Mouse (Mus musculus) forebrain, postnatal 0 days (tissue): ENCODE measurements around the gene F13a1. TPM values are rescaled to one million over a fixed set of nuclear protein-coding genes. Genes with fewer than 3 reads are reported as not detected.

Experiments used
- ATAC-seq: fragments of 200-750 bp; cut with Nextera tagmentation; 2 replicates; pipeline ENCODE4 v1.8.0; 2017; ENCODE audit warnings: mild to moderate bottlenecking, moderate library complexity
- DNase-seq: peaks from one replicate; pipeline ENCODE4 v3.0.0-alpha.2; 2015
- H3K27ac ChIP-seq: fragments of 300-500 bp; sonication (generic); 2 replicates; pipeline ENCODE4 v1.5.1; 2014; ENCODE audit warnings: low read depth, mild to moderate bottlenecking, antibody characterized with exemption, low read length, moderate library complexity, mixed read lengths
- H3K27me3 ChIP-seq: fragments of 300-500 bp; sonication (generic); 2 replicates; pipeline ENCODE4 v1.6.1; 2014; ENCODE audit warnings: mild to moderate bottlenecking, low read length, mixed read lengths; ENCODE audit not compliant: insufficient read depth
- H3K36me3 ChIP-seq: fragments of 300-500 bp; sonication (generic); 2 replicates; pipeline ENCODE4 v1.6.1; 2014; ENCODE audit warnings: mild to moderate bottlenecking, moderate library complexity; ENCODE audit not compliant: insufficient read depth
- H3K4me1 ChIP-seq: fragments of 300-500 bp; sonication (generic); 2 replicates; pipeline ENCODE4 v1.6.1; 2014; ENCODE audit warnings: antibody characterized with exemption; ENCODE audit not compliant: insufficient read depth
- H3K4me2 ChIP-seq: fragments of 300-500 bp; sonication (generic); 2 replicates; pipeline ENCODE4 v1.6.1; 2014; ENCODE audit warnings: low read depth, mild to moderate bottlenecking, moderate library complexity
- H3K4me3 ChIP-seq: fragments of 300-500 bp; sonication (generic); 2 replicates; pipeline ENCODE4 v1.5.1; 2014; ENCODE audit warnings: low read depth, low read length, mixed read lengths
- H3K9ac ChIP-seq: fragments of 300-500 bp; sonication (generic); 2 replicates; pipeline ENCODE4 v1.6.1; 2014; ENCODE audit warnings: mild to moderate bottlenecking
- H3K9me3 ChIP-seq: fragments of 300-500 bp; sonication (generic); 2 replicates; pipeline ENCODE4 v1.6.1; 2016; ENCODE audit warnings: low read length
- CTCF ChIP-seq: sonication (generic); IDR thresholded peaks from 2 replicates; pipeline ENCODE4 v1.5.1; 2016; ENCODE audit warnings: antibody characterized with exemption, control low read depth, low read depth
- WGBS: fragments of 180-500 bp; shearing (Covaris S2); extraction: QIAGEN DNeasy Blood & Tissue Kit; methylation state at CpG from one replicate; pipeline ENCODE4 v1.1.7; 2014; 5-methylcytosine and 5-hydroxymethylcytosine counted together
- polyA plus RNA-seq: library from polyadenylated mRNA; unstranded; fragments of >200 nt; fragmentation: Nextera tagmentation; extraction: Ambion mirVana; gene quantifications from 2 replicates; pipeline ENCODE4 v1.2.1, GENCODE M21; 2015
- total RNA-seq: library from RNA; depleted of rRNA; stranded (reverse); fragments of >200 nt; gene quantifications from 2 replicates; pipeline ENCODE4 v1.2.3, GENCODE M21; 2014

Gene F13a1
- total and polyA plus RNA-seq, 2 experiments from 2014 or later = 11.5 to 25.2 TPM

GRCm38 (mm10) chr13:37056662-37057061 is 6.6 kb upstream of the F13a1 start:
- no peaks in the 10 kb centered on the region for H3K36me3 ChIP-seq
- no peak overlapping the region for H3K27ac ChIP-seq
- no peak for TF ChIP-seq CTCF
- no peak for DNase-seq
- H3K4me3 ChIP-seq = no peak overlapping the region
- ATAC-seq = no peak
- WGBS = 89% methylated on average over 7 of the region's 7 CpGs
- H3K9me3 ChIP-seq = no peaks in the 10 kb centered on the region
- no peaks in the 10 kb centered on the region for H3K27me3 ChIP-seq
- H3K9ac ChIP-seq = no peak overlapping the region
- no peaks in the 10 kb centered on the region for H3K4me1 ChIP-seq
- H3K4me2 ChIP-seq = no peak overlapping the region

- DNase-seq (no peak), ATAC-seq (no peak)
- H3K4me3 ChIP-seq = no peak overlapping the region
- no peaks in the 10 kb centered on the region for H3K36me3 ChIP-seq
- no peaks in the 10 kb centered on the region for H3K4me1 ChIP-seq
- no peak overlapping the region for H3K9ac ChIP-seq
- WGBS = 76% methylated on average over 2 of the region's 2 CpGs
- no peak overlapping the region for H3K27ac ChIP-seq
- H3K4me2 ChIP-seq = no peak overlapping the region
- no peaks in the 10 kb centered on the region for H3K27me3 ChIP-seq
- no peaks in the 10 kb centered on the region for H3K9me3 ChIP-seq
- TF ChIP-seq CTCF = no peak
These were observed 413 bp downstream of the F13a1 start for GRCm38 (mm10) chr13:37049631-37050030.

DNA sequence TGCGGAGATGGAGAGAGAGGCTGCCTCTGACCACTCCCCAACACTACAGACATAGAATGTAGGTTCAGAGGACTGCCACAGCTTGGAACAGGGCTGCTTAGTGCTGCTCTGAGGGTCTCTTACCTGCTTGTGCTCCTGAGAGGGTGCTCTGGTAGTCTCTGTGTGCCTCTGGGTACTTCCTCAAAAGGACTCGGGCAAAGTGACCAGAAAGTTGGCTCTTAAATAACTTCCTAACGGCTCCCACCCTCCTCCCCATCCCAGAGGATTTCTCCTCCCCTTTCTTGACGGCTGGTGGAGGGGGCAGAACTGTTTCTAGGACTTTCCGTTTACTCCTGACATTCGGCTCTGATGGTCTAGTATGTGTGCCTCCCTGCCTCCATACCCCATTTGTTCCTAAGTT is 1.0 kb downstream of the F13a1 start:
- TF ChIP-seq CTCF = no peak
- no peak for ATAC-seq

GRCm38 (mm10) chr13:37045005-37045404 is 5.0 kb downstream of the F13a1 start:
- DNase-seq (no peak), ATAC-seq (no peak)
- H3K4me3 ChIP-seq = no peak overlapping the region
- H3K4me2 ChIP-seq = no peak overlapping the region
- no peaks in the 10 kb centered on the region for H3K36me3 ChIP-seq
- H3K27me3 ChIP-seq = no peaks in the 10 kb centered on the region
- WGBS = 86% methylated on average over 3 of the region's 3 CpGs
- no peaks in the 10 kb centered on the region for H3K9me3 ChIP-seq
- TF ChIP-seq CTCF = peak; percentile 37
- no peak overlapping the region for H3K9ac ChIP-seq
- no peak overlapping the region for H3K27ac ChIP-seq
- no peaks in the 10 kb centered on the region for H3K4me1 ChIP-seq

More for the DNA sequence above, 1.0 kb downstream of the F13a1 start:
- Histone ChIP-seq H3K27ac (no peak overlapping the region), H3K4me1 (no peaks in the 10 kb centered on the region), H3K4me2 (no peak overlapping the region), H3K9me3 (no peaks in the 10 kb centered on the region), H3K27me3 (no peaks in the 10 kb centered on the region), H3K4me3 (no peak overlapping the region), H3K36me3 (no peaks in the 10 kb centered on the region), H3K9ac (no peak overlapping the region)
- DNase-seq = no peak
- WGBS = 85% methylated on average over 6 of the region's 6 CpGs

GRCm38 (mm10) chr13:37034745-37035144 is 15.3 kb downstream of the F13a1 start:
- no peaks in the 10 kb centered on the region for H3K36me3 ChIP-seq
- ATAC-seq = no peak

GRCm38 (mm10) chr13:37025996-37026579 is 24.0 kb downstream of the F13a1 start:
- Histone ChIP-seq H3K9ac (no peak overlapping the region), H3K36me3 (no peaks in the 10 kb centered on the region), H3K27me3 (no peaks in the 10 kb centered on the region), H3K27ac (no peak overlapping the region), H3K9me3 (0 out of 2 replicates have a peak, but pooled peaks cover 5% of the 10 kb centered on the region), H3K4me3 (no peak overlapping the region), H3K4me2 (no peak overlapping the region), H3K4me1 (no peaks in the 10 kb centered on the region)
- DNase-seq = no peak
- TF ChIP-seq CTCF = no peak
- WGBS = 40% methylated on average over 4 of the region's 4 CpGs
- ATAC-seq = no peak

More at GRCm38 (mm10) chr13:37034745-37035144, 15.3 kb downstream of the F13a1 start:
- no peaks in the 10 kb centered on the region for H3K4me1 ChIP-seq
- H3K4me3 ChIP-seq = no peak overlapping the region
- WGBS = 47% methylated on average over 3 of the region's 3 CpGs
- no peak for TF ChIP-seq CTCF
- H3K27ac ChIP-seq = no peak overlapping the region
- H3K27me3 ChIP-seq = no peaks in the 10 kb centered on the region
- DNase-seq = peak; percentile 14
- H3K4me2 ChIP-seq = no peak overlapping the region
- no peak overlapping the region for H3K9ac ChIP-seq
- no peaks in the 10 kb centered on the region for H3K9me3 ChIP-seq

DNA sequence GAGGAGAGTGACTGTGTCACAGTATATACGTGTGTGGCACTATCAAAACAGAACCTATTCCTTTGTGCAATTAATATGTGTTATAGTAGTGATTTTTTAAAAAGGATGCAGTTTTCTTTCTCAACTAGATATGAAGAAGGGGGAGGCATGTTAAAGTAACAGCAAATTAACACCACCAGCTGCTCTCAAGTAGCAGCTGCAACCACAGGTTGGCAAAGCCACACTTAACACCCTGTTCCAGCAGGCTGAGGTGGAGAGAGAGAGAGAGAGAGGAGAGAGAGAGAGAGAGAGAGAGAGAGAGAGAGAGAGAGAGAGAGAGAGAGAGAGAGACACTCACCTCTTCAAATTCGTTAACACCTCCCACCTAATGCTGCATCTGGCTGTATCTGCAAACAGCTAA is 28.5 kb downstream of the F13a1 start:
- H3K4me1 ChIP-seq = no peaks in the 10 kb centered on the region
- ATAC-seq = no peak
- H3K27me3 ChIP-seq = no peaks in the 10 kb centered on the region
- no peak overlapping the region for H3K27ac ChIP-seq
- no peak for TF ChIP-seq CTCF
- 67% methylated on average over 2 of the region's 2 CpGs for WGBS
- no peaks in the 10 kb centered on the region for H3K36me3 ChIP-seq
- no peak overlapping the region for H3K4me2 ChIP-seq
- DNase-seq = no peak
- no peaks in the 10 kb centered on the region for H3K9me3 ChIP-seq
- no peak overlapping the region for H3K4me3 ChIP-seq
- no peak overlapping the region for H3K9ac ChIP-seq
